Mouse (Mus musculus) lung, postnatal 0 days (tissue): ENCODE measurements around the gene Ctnna3.
"Not testable (repeated sequence)": the region's sequence is repeated elsewhere in the genome, so short reads cannot be mapped to it uniquely, and the experiment has no call there.

Experiments used
- CTCF ChIP-seq: IDR thresholded peaks from 2 replicates; pipeline ENCODE4 v1.5.1; 2016; ENCODE audit warnings: antibody characterized with exemption, mild to moderate bottlenecking
- EP300 ChIP-seq: IDR thresholded peaks from 2 replicates; pipeline ENCODE4 v1.6.1; 2016; ENCODE audit warnings: antibody characterized with exemption, mild to moderate bottlenecking, control low read depth

- not testable (repeated sequence) for TF ChIP-seq CTCF, EP300
These were observed 18.2 kb upstream of the Ctnna3 start for GRCm38 (mm10) chr10:63411674-63412073.
